Mouse (Mus musculus) mature B cell (primary cell): ENCODE data around the gene Slc35e3.

Source experiments
- in situ Hi-C: fragments of 300-500 bp; cut with MboI; formaldehyde crosslinking; loops from 2 replicates; pipeline ENCODE4 v1.14.3; 2019

The Slc35e3 gene

GRCm38 (mm10) chr10:117698313-117699138 lies 47.6 kb downstream of the Slc35e3 start:
- in situ Hi-C loops: no loop called here

- in situ Hi-C loops: no loop called here
Observed at GRCm38 (mm10) chr10:117697561-117698115, 48.5 kb downstream of the Slc35e3 start.

DNA sequence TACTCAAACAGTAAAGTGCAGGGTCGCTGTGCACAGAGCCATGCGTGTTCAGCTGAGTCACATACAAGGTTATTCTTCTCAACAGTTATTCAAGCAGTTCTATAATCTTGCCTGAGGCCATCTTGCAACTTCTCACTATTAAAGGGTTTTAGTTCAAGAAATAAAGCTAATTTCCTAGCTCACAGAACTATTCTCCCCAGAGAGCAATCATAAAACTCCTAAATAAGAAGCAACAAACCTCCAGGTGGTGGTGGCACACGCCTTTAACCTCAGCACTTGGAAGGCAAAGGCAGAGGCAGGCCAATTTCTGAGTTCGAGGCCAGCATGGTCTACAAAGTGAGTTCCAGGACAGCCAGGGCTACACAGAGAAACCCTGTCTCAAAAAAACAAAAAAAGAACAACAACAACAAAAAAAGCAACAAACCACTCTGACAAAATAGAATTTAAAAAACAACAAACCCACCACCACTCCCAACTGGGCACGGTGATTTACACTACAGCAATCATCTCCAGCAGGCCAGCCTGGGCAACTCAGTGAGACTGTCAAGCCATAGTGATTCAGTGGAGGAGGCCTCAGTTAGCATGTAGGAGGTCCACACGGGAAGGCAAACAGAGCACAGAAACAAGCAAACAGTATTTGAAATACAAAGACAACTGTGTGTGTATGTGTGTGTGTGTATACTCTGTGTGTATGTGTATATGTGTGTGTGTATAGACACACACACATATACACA lies 49.2 kb downstream of the Slc35e3 start:
- in situ Hi-C loops: no loop called here

DNA sequence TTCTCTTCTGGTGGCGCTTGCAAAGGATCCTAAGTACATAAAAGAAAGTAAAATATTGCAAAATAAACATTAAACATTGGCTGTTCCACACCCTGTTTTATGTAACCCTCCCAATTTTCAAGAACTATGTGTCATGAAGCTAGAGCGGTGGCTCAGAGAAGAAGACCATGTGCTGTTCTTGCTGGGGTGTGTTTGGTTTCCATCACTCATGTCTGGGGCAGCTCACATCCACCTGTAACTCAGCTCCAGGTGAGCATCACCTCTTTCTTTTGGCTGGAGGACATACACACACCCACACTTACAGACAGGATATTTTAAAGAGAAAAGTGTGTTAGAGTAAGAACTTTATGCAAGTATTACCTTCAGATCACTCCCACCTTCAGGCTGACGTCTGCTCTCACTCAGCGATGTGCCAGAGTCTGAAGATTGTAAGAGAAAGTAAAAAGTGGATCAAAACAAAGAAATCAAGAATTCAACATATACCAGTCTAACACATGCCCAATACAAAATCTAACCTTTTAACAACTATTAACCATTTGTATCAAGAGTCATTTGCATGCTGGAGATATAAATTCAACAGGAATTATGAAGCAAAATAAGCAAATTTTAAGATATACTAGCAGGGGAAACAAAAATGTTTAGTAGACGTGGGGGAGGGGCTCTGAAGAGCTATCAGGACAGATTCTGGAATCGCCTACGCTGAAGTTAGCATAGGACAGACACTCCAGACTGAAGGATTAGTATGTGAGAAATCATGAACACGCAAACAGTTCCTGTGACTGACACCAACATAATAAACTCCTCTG lies 49.9 kb downstream of the Slc35e3 start:
- in situ Hi-C loops: no loop called here

DNA sequence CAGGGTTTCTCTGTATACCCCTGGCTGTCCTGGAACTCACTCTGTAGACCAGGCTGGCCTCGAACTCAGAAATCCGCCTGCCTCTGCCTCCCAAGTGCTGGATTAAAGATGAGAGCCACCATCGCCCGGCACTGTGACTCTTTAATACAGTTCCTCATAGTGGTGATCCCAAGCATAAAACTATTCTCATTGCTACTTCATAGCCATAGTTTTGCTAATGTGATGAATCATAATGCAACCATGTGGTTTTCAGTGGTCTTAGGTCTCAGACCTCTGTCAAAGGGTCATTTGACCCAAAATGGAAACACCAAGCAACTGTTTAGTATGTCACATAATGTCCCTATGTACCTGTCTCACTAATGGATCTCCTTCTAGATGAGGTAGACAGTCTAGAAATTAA lies 50.6 kb downstream of the Slc35e3 start:
- in situ Hi-C loops: no loop called here

- in situ Hi-C loops: no loop called here
Observed at GRCm38 (mm10) chr10:117695027-117695426, 51.1 kb downstream of the Slc35e3 start.

DNA sequence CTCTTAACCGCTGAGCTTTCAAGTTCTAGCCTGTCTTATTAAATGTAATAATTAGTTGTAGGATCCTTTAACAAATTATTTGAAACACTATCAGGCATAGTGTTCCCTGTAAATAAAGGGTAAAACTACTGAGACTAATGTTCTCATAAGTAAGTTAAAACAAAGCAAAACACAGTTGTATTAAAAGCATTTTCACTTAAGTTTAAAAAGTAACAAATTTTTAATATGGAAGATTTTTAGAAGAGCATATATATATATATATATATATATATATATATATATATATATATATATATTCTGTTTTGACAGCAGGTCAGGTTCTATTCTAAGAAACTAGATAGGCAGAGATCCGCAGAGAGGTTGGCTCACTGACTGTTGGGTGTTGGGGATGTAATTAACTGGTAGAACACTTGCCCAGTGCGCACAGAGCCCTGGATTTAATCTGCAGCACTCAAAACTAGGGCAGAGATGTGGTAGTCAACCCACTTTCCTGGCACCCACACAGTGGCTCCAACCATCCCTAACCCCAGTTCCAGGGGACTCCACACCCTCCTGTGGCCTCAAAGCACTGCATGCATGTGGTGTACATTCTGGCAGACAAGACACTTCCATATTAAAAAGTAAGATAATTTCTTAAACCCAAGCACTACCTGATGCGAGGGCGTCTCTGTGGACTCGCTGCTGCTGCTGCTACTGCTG lies 51.8 kb downstream of the Slc35e3 start:
- in situ Hi-C loops: no loop called here

DNA sequence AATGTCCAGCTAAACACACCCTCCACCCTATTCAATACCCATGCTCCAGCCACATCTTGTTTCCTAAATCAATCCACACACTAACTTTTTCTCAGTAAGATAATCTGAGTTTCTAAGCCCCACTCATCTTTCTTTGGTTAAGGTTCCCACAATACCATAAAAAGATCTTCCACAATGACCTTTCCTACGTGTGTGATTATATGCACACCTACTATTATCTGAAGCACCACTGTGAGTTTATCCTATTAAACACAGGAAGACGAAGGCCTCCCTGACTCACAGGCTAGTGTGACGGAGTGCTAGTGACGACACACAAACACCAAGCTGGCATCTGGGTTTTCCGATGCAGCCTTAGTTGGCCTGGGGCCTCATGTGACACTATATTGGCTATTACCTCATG lies 53.2 kb downstream of the Slc35e3 start:
- in situ Hi-C loops: no loop called here

GRCm38 (mm10) chr10:117692173-117692572 lies 54.0 kb downstream of the Slc35e3 start:
- in situ Hi-C loops: no loop called here

DNA sequence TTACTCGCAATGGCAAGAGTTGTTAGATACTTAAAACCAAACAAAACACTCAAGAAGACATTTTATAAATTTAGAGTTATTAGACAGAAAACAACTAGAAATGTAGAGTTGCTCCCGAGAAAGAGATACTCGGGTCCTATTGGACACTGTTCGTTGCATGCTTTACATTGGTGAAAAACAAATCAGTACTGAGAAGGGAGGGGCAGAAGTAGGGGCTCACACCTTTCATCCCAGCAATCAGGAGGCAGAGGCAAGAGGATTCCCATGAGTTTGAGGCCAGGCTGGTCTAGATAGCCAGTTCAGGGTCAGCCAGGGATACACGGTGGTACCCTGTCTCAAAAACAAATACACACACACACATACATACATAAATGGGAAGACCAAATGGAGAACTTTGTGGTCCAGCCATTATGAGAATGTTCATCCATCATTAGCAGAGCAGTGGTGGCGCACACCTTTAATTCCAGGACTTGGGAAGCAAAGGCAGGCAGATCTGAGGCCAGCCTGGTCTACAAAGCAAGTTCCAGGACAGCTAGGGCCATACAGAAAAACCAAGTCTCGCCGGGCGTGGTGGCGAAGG lies 54.7 kb downstream of the Slc35e3 start:
- in situ Hi-C loops: no loop called here

DNA sequence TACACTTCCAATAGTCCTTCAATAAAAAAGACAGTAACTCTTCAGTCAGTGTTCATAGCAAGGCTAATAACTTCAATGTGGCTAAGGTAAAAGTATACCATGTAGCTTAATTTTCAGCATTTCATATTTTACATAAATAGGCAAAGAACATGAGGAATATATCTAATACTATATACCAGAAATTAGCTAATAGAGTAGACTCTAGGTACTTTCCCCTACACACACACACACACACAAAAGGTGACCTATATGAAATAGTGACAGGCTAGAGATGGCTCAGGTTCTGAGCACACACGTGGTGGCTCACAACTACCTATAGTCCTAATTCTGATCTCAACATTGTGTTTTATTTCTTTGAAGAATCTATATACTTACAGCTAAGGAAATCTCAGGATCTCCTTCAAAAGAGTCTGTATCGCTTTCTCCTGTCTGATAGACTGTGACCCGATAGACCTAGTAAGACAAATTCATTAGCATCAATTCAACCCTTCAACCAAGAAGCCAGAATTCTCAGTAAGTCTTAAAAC lies 55.3 kb downstream of the Slc35e3 start:
- in situ Hi-C loops: no loop called here

- in situ Hi-C loops: no loop called here
Observed at GRCm38 (mm10) chr10:117690101-117690352, 56.1 kb downstream of the Slc35e3 start.

- in situ Hi-C loops: no loop called here
Observed at GRCm38 (mm10) chr10:117689297-117690100, 56.7 kb downstream of the Slc35e3 start.

GRCm38 (mm10) chr10:117688204-117689151 lies 57.7 kb downstream of the Slc35e3 start:
- in situ Hi-C loops: no loop called here

- in situ Hi-C loops: no loop called here
Observed at GRCm38 (mm10) chr10:117687577-117687976, 58.6 kb downstream of the Slc35e3 start.

GRCm38 (mm10) chr10:117687018-117687417 lies 59.1 kb downstream of the Slc35e3 start:
- in situ Hi-C loops: no loop called here

DNA sequence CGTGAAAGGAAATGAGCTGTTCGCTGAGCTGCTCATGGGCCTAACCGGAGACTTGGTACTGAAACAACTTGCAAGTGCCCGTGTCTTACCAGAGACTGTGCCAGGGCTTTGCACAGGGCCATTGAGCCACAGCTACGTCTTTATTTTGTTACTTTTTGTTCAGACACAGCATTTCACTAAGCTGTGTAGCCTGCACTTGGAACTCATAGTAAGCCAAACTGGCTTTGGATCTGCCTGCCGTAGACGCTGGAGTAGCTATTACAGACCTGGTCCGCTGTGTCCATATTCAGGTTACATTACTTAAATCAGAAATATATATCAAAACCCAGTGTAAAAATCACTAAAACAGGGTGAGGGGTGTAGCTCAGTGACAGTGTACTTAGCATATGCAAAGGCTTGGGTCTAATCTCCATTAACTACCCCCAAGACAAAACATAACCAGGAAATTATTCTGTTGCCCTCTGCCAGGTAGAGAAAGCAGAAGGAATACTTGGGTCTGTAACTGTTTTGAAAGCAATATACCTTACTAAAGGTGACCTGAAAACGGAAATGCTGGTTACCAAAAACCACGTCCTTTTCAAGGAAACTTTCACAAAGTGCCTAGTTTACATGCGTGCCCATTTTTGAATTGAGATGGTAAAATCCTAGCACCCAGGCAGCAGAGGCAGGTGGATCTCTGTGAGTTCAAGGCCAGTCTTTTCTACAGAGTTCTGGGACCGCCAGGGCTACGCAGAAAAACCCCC lies 60.1 kb downstream of the Slc35e3 start:
- in situ Hi-C loops: no loop called here

GRCm38 (mm10) chr10:117685171-117685848 lies 60.9 kb downstream of the Slc35e3 start:
- in situ Hi-C loops: no loop called here
